ENCODE assay signal across 22 mouse cellular contexts in genomic region chr13:30726879-30727278, GRCm38 (mm10). TPM values are rescaled to one million over a fixed set of nuclear protein-coding genes. Genes with fewer than 3 reads are reported as not detected.
DNase-seq lines count a peak whose midpoint lies in the region; ATAC-seq and TF ChIP-seq lines count a peak whose summit lies in the region.
"Had no signal": no experiment of that assay in that cellular context is flagged by ENCODE, and none has a peak within 500 bp of the region (broad histone marks: within the 10 kb centered on the region; RNA-seq: fewer than 3 reads in every experiment).

No protein-coding gene starts in this region.

- POLR2A ChIA-PET in Patski (lab: Charles Lee) = no interaction called here

- no peak overlapping the region for H3K4me3 ChIP-seq in heart, embryonic 11.5 days (ENCODE audit: low read depth, low read length)
- no peak overlapping the region for H3K4me3 ChIP-seq in lung, adult 2 months (replicated peaks; ENCODE audit: extremely low read depth, low read depth, low read length)
- H3K4me3 ChIP-seq: embryonic facial prominence, embryonic 10.5 days; embryonic facial prominence, embryonic 12.5 days; forebrain, embryonic 13.5 days; forebrain, embryonic 15.5 days had no signal

- TF ChIP-seq POLR2A in lung, adult 2 months (IDR thresholded peaks at IDR 0.05; ENCODE audit: borderline replicate concordance, extremely low read depth, low read depth, low read length) = no peak

- no peak for TF ChIP-seq CTCF in Patski (IDR thresholded peaks at IDR 0.05)
- TF ChIP-seq CTCF in lung, adult 2 months (IDR thresholded peaks at IDR 0.05; ENCODE audit: insufficient read depth, low read length) = no peak

- no peaks in the 10 kb centered on the region for H3K36me3 ChIP-seq in heart, embryonic 11.5 days (ENCODE audit: control insufficient read depth, insufficient read depth, low read length)
- H3K36me3 ChIP-seq: embryonic facial prominence, embryonic 10.5 days; embryonic facial prominence, embryonic 12.5 days; forebrain, embryonic 15.5 days; G1E had no signal

- no peak overlapping the region for H3K27ac ChIP-seq in heart, embryonic 11.5 days (ENCODE audit: low read depth, low read length)
- H3K27ac ChIP-seq: embryonic facial prominence, embryonic 10.5 days; embryonic facial prominence, embryonic 12.5 days; forebrain, embryonic 13.5 days; forebrain, embryonic 15.5 days had no signal

- peaks cover 9% of the 10 kb centered on the region for H3K4me1 ChIP-seq in heart, embryonic 11.5 days (ENCODE audit: control insufficient read depth, insufficient read depth, low read length)
- no peaks in the 10 kb centered on the region; the same call in 1 of the 2 replicates for H3K4me1 ChIP-seq in lung, adult 2 months (ENCODE audit: control insufficient read depth, insufficient read depth, low read length)

- ATAC-seq in Patski = no peak
- ATAC-seq in heart, embryonic 11.5 days (replicated peaks; ENCODE audit: insufficient number of reproducible peaks, low FRiP score, low TSS enrichment) = no peak
- ATAC-seq: forebrain, embryonic 13.5 days; forebrain, embryonic 15.5 days; forebrain, postnatal 0 days had no signal

- no peaks in the 10 kb centered on the region for H3K27me3 ChIP-seq in Patski
- no peaks in the 10 kb centered on the region for H3K27me3 ChIP-seq in heart, embryonic 11.5 days (ENCODE audit: control insufficient read depth, insufficient read depth, low read length)
- H3K27me3 ChIP-seq: embryonic facial prominence, embryonic 12.5 days; forebrain, embryonic 13.5 days; forebrain, embryonic 15.5 days had no signal

- CTCF ChIA-PET in Patski (lab: Charles Lee) = no interaction called here

- DNase-seq in 3T3-L1 (ENCODE audit: low read depth, low spot score) = peak; percentile 71
- peak; percentile 55 for DNase-seq in Muller cell, postnatal 12 days (ENCODE audit: inconsistent ontology term)
- DNase-seq in Patski (ENCODE audit: low read depth, low spot score) = peak; percentile 63
- peak; percentile 20 for DNase-seq in induced T-regulatory cell, adult 2 months (ENCODE audit: low read depth)
- no peak for DNase-seq in lung, adult 2 months
- no peak for DNase-seq in frontal cortex, postnatal 36 days (ENCODE audit: low spot score in 2 of 2)
- DNase-seq: adrenal gland, adult 8-10 months; adrenal gland, postnatal 14 days; adrenal gland, postnatal 36 days; cerebellum, adult 11-12 months; cerebellum, adult 2 months; cerebellum, adult 9-10 months; cerebellum, postnatal 10 days; cerebellum, postnatal 25 days; forebrain, postnatal 0 days had no signal

- WGBS in heart, embryonic 11.5 days (ENCODE audit: insufficient replicate concordance) = 85% methylated on average over 4 of the region's 4 CpGs
- 90% methylated on average over 4 of the region's 4 CpGs for WGBS in lung, adult 2 months

- no peak overlapping the region for H3K9ac ChIP-seq in heart, embryonic 11.5 days (ENCODE audit: low read depth, low read length)
- H3K9ac ChIP-seq: embryonic facial prominence, embryonic 12.5 days; forebrain, embryonic 13.5 days; forebrain, embryonic 15.5 days; forebrain, postnatal 0 days had no signal

- H3K4me2 ChIP-seq in heart, embryonic 11.5 days = no peak overlapping the region
- H3K4me2 ChIP-seq: embryonic facial prominence, embryonic 12.5 days; forebrain, embryonic 13.5 days; forebrain, embryonic 15.5 days had no signal

- in situ Hi-C loops in Patski (cut with MboI; ENCODE audit: low pct_unique_long_range_greater_than_20kb) = no loop called here

- no peaks in the 10 kb centered on the region for H3K9me3 ChIP-seq in heart, embryonic 11.5 days (replicated peaks; ENCODE audit: control insufficient read depth, low read length)
- H3K9me3 ChIP-seq: embryonic facial prominence, embryonic 10.5 days; embryonic facial prominence, embryonic 12.5 days; forebrain, embryonic 13.5 days; forebrain, embryonic 15.5 days; G1E had no signal

RNA-seq across cellular contexts. Expression of gene Irf4, which starts 22.1 kb away (rescaled TPM):
- polyA plus RNA-seq in Patski (2021) = 0.15 TPM
- polyA plus RNA-seq in heart, embryonic 11.5 days (2014; fragmentation: Nextera tagmentation; extraction: Ambion mirVana) = 0.03 TPM in 1 of 2 replicates, not detected in the other
- polyA plus RNA-seq in lung, adult 2 months (2012; rRNA removed) = 2.0 and 2.9 TPM in 2 replicates
- polyA plus RNA-seq: C2C12, G1E had no signal

Comparison
In these comparisons a context has a peak if more than half of its experiments do, and no peak if none do; other contexts are left out.
1. DNase-seq: peak in 3T3-L1 (single experiment), Muller cell, postnatal 12 days (single experiment), Patski (single experiment) and induced T-regulatory cell, adult 2 months (single experiment); none in lung, adult 2 months (single experiment) and frontal cortex, postnatal 36 days (0 of 2).